ENCODE assay signal across 25 mouse cellular contexts in genomic region chr5:121846322-121846721, GRCm38 (mm10). TPM values are rescaled to one million over a fixed set of nuclear protein-coding genes. Genes with fewer than 3 reads are reported as not detected.
DNase-seq lines count a peak whose midpoint lies in the region; ATAC-seq and TF ChIP-seq lines count a peak whose summit lies in the region.
"Had no signal": no experiment of that assay in that cellular context is flagged by ENCODE, and none has a peak within 500 bp of the region (broad histone marks: within the 10 kb centered on the region; RNA-seq: fewer than 3 reads in every experiment).

No protein-coding gene starts in this region.

- H3K9ac ChIP-seq in ES-Bruce4 (ENCODE audit: low read depth, poor library complexity, severe bottlenecking): no peak overlapping the region
- H3K9ac ChIP-seq: embryonic facial prominence, embryonic 13.5 days; embryonic facial prominence, embryonic 15.5 days; forebrain, embryonic 12.5 days had no signal

- no peak overlapping the region for H3K27ac ChIP-seq in ES-Bruce4 (ENCODE audit: insufficient read depth, low read length)
- H3K27ac ChIP-seq in bone marrow macrophage, adult 2 months (ENCODE audit: insufficient read depth, low read depth, low read length): peak overlapping the region; percentile 99
- H3K27ac ChIP-seq in limb, embryonic 10.5 days: no peak overlapping the region
- H3K27ac ChIP-seq: embryonic facial prominence, embryonic 13.5 days; embryonic facial prominence, embryonic 15.5 days; forebrain, embryonic 10.5 days; forebrain, embryonic 12.5 days had no signal

- no peak for TF ChIP-seq EP300 in ES-Bruce4 (IDR thresholded peaks at IDR 0.05; ENCODE audit: insufficient read depth, low read depth, low read length)

- TF ChIP-seq CTCF in E14TG2a.4 (conservative IDR thresholded peaks at IDR 0.05; ENCODE audit: low read length) (no peak), ES-Bruce4 (IDR thresholded peaks at IDR 0.05; ENCODE audit: low read depth, low read length) (no peak)
- no peak for TF ChIP-seq CTCF in bone marrow macrophage, adult 2 months (IDR thresholded peaks at IDR 0.05; ENCODE audit: low read depth, low read length)

- H3K36me3 ChIP-seq in E14TG2a.4 (ENCODE audit: insufficient read depth, low read length) (peaks cover 3% of the 10 kb centered on the region; the same call in 1 of the 2 replicates), ES-Bruce4 (ENCODE audit: control insufficient read depth, insufficient read depth, low read length, poor library complexity, severe bottlenecking) (no peaks in the 10 kb centered on the region)
- peaks cover 10% of the 10 kb centered on the region for H3K36me3 ChIP-seq in limb, embryonic 10.5 days
- H3K36me3 ChIP-seq: embryonic facial prominence, embryonic 15.5 days had no signal

- H3K9me3 ChIP-seq in E14TG2a.4 (ENCODE audit: low read length) (no peaks in the 10 kb centered on the region), ES-Bruce4 (replicated peaks; ENCODE audit: control insufficient read depth, insufficient read depth, low read length, poor library complexity, severe bottlenecking) (no peaks in the 10 kb centered on the region)
- H3K9me3 ChIP-seq in limb, embryonic 10.5 days (replicated peaks): no peaks in the 10 kb centered on the region
- H3K9me3 ChIP-seq: embryonic facial prominence, embryonic 13.5 days; embryonic facial prominence, embryonic 15.5 days; forebrain, embryonic 10.5 days; forebrain, embryonic 12.5 days; G1E had no signal

- H3K4me1 ChIP-seq in E14TG2a.4 (replicated peaks; ENCODE audit: low read depth, low read length) (peaks cover 77% of the 10 kb centered on the region), ES-Bruce4 (ENCODE audit: control insufficient read depth, insufficient read depth, low read length) (peaks cover 6% of the 10 kb centered on the region)
- H3K4me1 ChIP-seq in bone marrow macrophage, adult 2 months (ENCODE audit: control insufficient read depth, insufficient read depth, low read length): peaks cover 36% of the 10 kb centered on the region
- peaks cover 60% of the 10 kb centered on the region for H3K4me1 ChIP-seq in limb, embryonic 10.5 days

- peak; percentile 66 for DNase-seq in R1 (ENCODE audit: low read depth, low spot score)
- no peak for DNase-seq in cerebellum, adult 9-10 months
- no peak for DNase-seq in spleen, postnatal 14 days (ENCODE audit: low spot score in 2 of 2)
- no peak for DNase-seq in limb, embryonic 10.5 days (ENCODE audit: low spot score)
- DNase-seq: adrenal gland, adult 8-10 months; adrenal gland, postnatal 36 days; cerebellum, adult 11-12 months; cerebellum, adult 2 months; cerebellum, postnatal 14 days; cerebellum, postnatal 36 days; embryo, embryonic 11 days had no signal

- 77% methylated on average over 11 of the region's 11 CpGs for WGBS in limb, embryonic 10.5 days

- no peak for ATAC-seq in cerebellum, adult (ENCODE audit: insufficient number of reproducible peaks, low FRiP score, low TSS enrichment)
- ATAC-seq: activated CD4-positive, CD25-positive, alpha-beta regulatory T cell, adult 4 months; forebrain, embryonic 14.5 days; forebrain, embryonic 16.5 days; Patski had no signal

- TF ChIP-seq POLR2A in ES-Bruce4 (IDR thresholded peaks at IDR 0.05; ENCODE audit: insufficient read depth, low read length): no peak
- no peak for TF ChIP-seq POLR2A in bone marrow macrophage, adult 2 months (IDR thresholded peaks at IDR 0.05; ENCODE audit: borderline replicate concordance, low read depth, low read length)

- H3K27me3 ChIP-seq in E14TG2a.4 (ENCODE audit: insufficient read depth, low read length) (peaks cover 41% of the 10 kb centered on the region), ES-Bruce4 (ENCODE audit: control insufficient read depth, insufficient read depth, low read length, poor library complexity, severe bottlenecking) (no peaks in the 10 kb centered on the region)
- peaks cover 47% of the 10 kb centered on the region for H3K27me3 ChIP-seq in limb, embryonic 10.5 days (ENCODE audit: low read depth, poor library complexity, severe bottlenecking)
- H3K27me3 ChIP-seq: Patski had no signal

- H3K4me3 ChIP-seq in E14TG2a.4 (replicated peaks; ENCODE audit: low read length) (peak overlapping the region; percentile 68), ES-Bruce4 (ENCODE audit: low read depth, low read length) (0 out of 2 replicates have a peak overlapping the region, but pooled peaks have one; percentile 19)
- H3K4me3 ChIP-seq in bone marrow macrophage, adult 2 months (ENCODE audit: insufficient read depth, low read length): no peak overlapping the region
- H3K4me3 ChIP-seq in limb, embryonic 10.5 days: no peak overlapping the region
- H3K4me3 ChIP-seq: embryonic facial prominence, embryonic 13.5 days; embryonic facial prominence, embryonic 15.5 days; erythroblast, embryonic 14.5 days; forebrain, embryonic 10.5 days; forebrain, embryonic 12.5 days had no signal

RNA-seq across cellular contexts. Expression of gene Pheta1, which starts 2.5 kb away (rescaled TPM):
- polyA plus RNA-seq in ES-Bruce4 (2011; ENCODE audit: insufficient read depth, insufficient read length, low read depth, missing spikeins): 5.8 TPM in 2 replicates
- polyA plus RNA-seq in bone marrow macrophage, adult 2 months (2012; ENCODE audit: insufficient read depth, insufficient read length, missing spikeins): 6.5 and 6.6 TPM in 2 replicates
- polyA plus RNA-seq in limb, embryonic 10.5 days (2016; fragmentation: Nextera tagmentation; extraction: Ambion mirVana): 60.2 and 67.0 TPM in 2 replicates

RNA-seq across cellular contexts. Expression of gene Sh2b3, which starts 8.9 kb away (rescaled TPM):
- 8.0 and 8.5 TPM in 2 replicates for polyA plus RNA-seq in ES-Bruce4 (2011; ENCODE audit: insufficient read depth, insufficient read length, low read depth, missing spikeins)
- polyA plus RNA-seq in bone marrow macrophage, adult 2 months (2012; ENCODE audit: insufficient read depth, insufficient read length, missing spikeins): 69.5 and 77.5 TPM in 2 replicates
- 10.9 and 11.2 TPM in 2 replicates for polyA plus RNA-seq in limb, embryonic 10.5 days (2016; fragmentation: Nextera tagmentation; extraction: Ambion mirVana)

Comparison
In these comparisons a context has a peak if more than half of its experiments do, and no peak if none do; other contexts are left out.
1. H3K4me3 ChIP-seq: peak in E14TG2a.4 (single experiment) and ES-Bruce4 (single experiment); none in bone marrow macrophage, adult 2 months (single experiment) and limb, embryonic 10.5 days (single experiment).